ENCODE assay signal across 20 mouse cellular contexts in genomic region chr1:18637334-18637733, GRCm38 (mm10).
"Had no signal": no experiment of that assay in that cellular context is flagged by ENCODE, and none has a peak within 500 bp of the region (broad histone marks: within the 10 kb centered on the region; RNA-seq: fewer than 3 reads in every experiment).

No protein-coding gene starts in this region.

- H3K4me3 ChIP-seq: liver, embryonic 13.5 days; liver, embryonic 15.5 days; lung, embryonic 15.5 days; megakaryocyte, embryonic 14.5 days; midbrain, embryonic 13.5 days; neural tube, embryonic 12.5 days; stomach, embryonic 15.5 days had no signal

- DNase-seq: liver, embryonic 13.5 days; liver, postnatal 0 days; lung, adult 2 months; lung, postnatal 14 days; lung, postnatal 36 days; right cerebral cortex, postnatal 14 days; thymus, adult 2 months; thymus, postnatal 25 days; thymus, postnatal 4 days had no signal

- H3K36me3 ChIP-seq: liver, embryonic 13.5 days; liver, embryonic 15.5 days; lung, embryonic 15.5 days; midbrain, embryonic 13.5 days; neural tube, embryonic 12.5 days; stomach, embryonic 15.5 days had no signal

- H3K27me3 ChIP-seq: liver, embryonic 13.5 days; liver, embryonic 15.5 days; lung, embryonic 15.5 days; megakaryocyte, embryonic 14.5 days; midbrain, embryonic 13.5 days; neural tube, embryonic 12.5 days; stomach, embryonic 15.5 days had no signal

- H3K9ac ChIP-seq: liver, embryonic 13.5 days; liver, embryonic 15.5 days; liver, postnatal 0 days; lung, embryonic 15.5 days; midbrain, embryonic 13.5 days; neural tube, embryonic 12.5 days; stomach, embryonic 15.5 days had no signal

- ATAC-seq: liver, postnatal 0 days; lung, postnatal 0 days; midbrain, embryonic 13.5 days; midbrain, embryonic 16.5 days had no signal

- H3K9me3 ChIP-seq: liver, embryonic 13.5 days; liver, embryonic 15.5 days; lung, embryonic 15.5 days; megakaryocyte, embryonic 14.5 days; midbrain, embryonic 13.5 days; neural tube, embryonic 12.5 days; stomach, embryonic 15.5 days had no signal

- H3K27ac ChIP-seq: liver, embryonic 13.5 days; liver, embryonic 15.5 days; lung, embryonic 15.5 days; macrophage; midbrain, embryonic 13.5 days; neural tube, embryonic 12.5 days; stomach, embryonic 15.5 days; stomach, postnatal 0 days had no signal

- H3K4me1 ChIP-seq: liver, embryonic 13.5 days; liver, embryonic 15.5 days; lung, embryonic 15.5 days; megakaryocyte, embryonic 14.5 days; neural tube, embryonic 12.5 days; stomach, embryonic 15.5 days had no signal

- H3K4me2 ChIP-seq: liver, embryonic 11.5 days; liver, embryonic 13.5 days; liver, embryonic 15.5 days; lung, embryonic 15.5 days; midbrain, embryonic 13.5 days; neural tube, embryonic 12.5 days; stomach, embryonic 15.5 days had no signal
